ENCODE assay signal across 11 mouse cellular contexts in genomic region chr1:135554632-135555260, GRCm38 (mm10). TPM values are rescaled to one million over a fixed set of nuclear protein-coding genes. Genes with fewer than 3 reads are reported as not detected.
A peak's percentile ranks its signal among the peaks of the same experiment; 100 is the strongest.
DNase-seq lines count a peak whose midpoint lies in the region; ATAC-seq lines count a peak whose summit lies in the region.
"Had no signal": no experiment of that assay in that cellular context is flagged by ENCODE, and none has a peak within 500 bp of the region (broad histone marks: within the 10 kb centered on the region; RNA-seq: fewer than 3 reads in every experiment).

No protein-coding gene starts in this region.

- peak overlapping the region; percentile 34 for H3K27ac ChIP-seq in lung, embryonic 15.5 days
- H3K27ac ChIP-seq in forebrain, embryonic 11.5 days (ENCODE audit: low read depth, low read length), result peak overlapping the region; percentile 25; the same call in 1 of the 2 replicates
- peak overlapping the region; percentile 19 for H3K27ac ChIP-seq in kidney, embryonic 16.5 days (ENCODE audit: low read length)
- H3K27ac ChIP-seq in stomach, embryonic 14.5 days (ENCODE audit: low read length), result peak overlapping the region; percentile 55

- peak; percentile 50; the same call in 1 of the 2 replicates for ATAC-seq in lung, embryonic 15.5 days (ENCODE audit: borderline replicate concordance, extremely low read depth, low FRiP score, low TSS enrichment)
- peak; percentile 69 for ATAC-seq in forebrain, embryonic 11.5 days (replicated peaks; ENCODE audit: low FRiP score)
- ATAC-seq in kidney, embryonic 16.5 days (ENCODE audit: low FRiP score, low TSS enrichment), result 0 out of 2 replicates have a peak, but pooled peaks have one; percentile 42
- ATAC-seq in stomach, embryonic 14.5 days (ENCODE audit: insufficient number of reproducible peaks, insufficient read depth, low FRiP score, low read depth), result no peak; the same call in 1 of the 2 replicates
- ATAC-seq in activated CD4-positive, CD25-positive, alpha-beta regulatory T cell, adult 4 months, result no peak
- ATAC-seq: Patski had no signal

- WGBS in lung, embryonic 15.5 days, result 21% methylated on average over 17 of the region's 17 CpGs
- 13% methylated on average over 17 of the region's 17 CpGs for WGBS in forebrain, embryonic 11.5 days
- WGBS in kidney, embryonic 16.5 days, result 15% methylated on average over 17 of the region's 17 CpGs
- 22% methylated on average over 17 of the region's 17 CpGs for WGBS in stomach, embryonic 14.5 days

- no peak overlapping the region for H3K4me2 ChIP-seq in lung, embryonic 15.5 days
- H3K4me2 ChIP-seq in forebrain, embryonic 11.5 days (ENCODE audit: low read depth, low read length, severe bottlenecking), result no peak overlapping the region; the same call in 1 of the 2 replicates
- H3K4me2 ChIP-seq in kidney, embryonic 16.5 days (replicated peaks; ENCODE audit: low read depth, low read length), result no peak overlapping the region
- peak overlapping the region; percentile 13; the same call in 1 of the 2 replicates for H3K4me2 ChIP-seq in stomach, embryonic 14.5 days (replicated peaks; ENCODE audit: low read depth, low read length)

- H3K4me3 ChIP-seq in lung, embryonic 15.5 days, result no peak overlapping the region
- H3K4me3 ChIP-seq in forebrain, embryonic 11.5 days (ENCODE audit: low read depth, low read length), result no peak overlapping the region
- no peak overlapping the region for H3K4me3 ChIP-seq in kidney, embryonic 16.5 days (ENCODE audit: low read length)
- H3K4me3 ChIP-seq in stomach, embryonic 14.5 days (ENCODE audit: low read depth, low read length), result no peak overlapping the region

- DNase-seq in lung, postnatal 10 days, result no peak
- DNase-seq in forebrain, embryonic 11.5 days (ENCODE audit: low spot score), result no peak
- no peak for DNase-seq in urinary bladder, postnatal 36 days (ENCODE audit: low spot score in 2 of 2)
- no peak for DNase-seq in frontal cortex, postnatal 25 days (ENCODE audit: low spot score in 2 of 2)
- DNase-seq: cerebellum, adult 11 months; thymus, adult 2 months had no signal

- no peaks in the 10 kb centered on the region for H3K27me3 ChIP-seq in lung, embryonic 15.5 days
- H3K27me3 ChIP-seq in forebrain, embryonic 11.5 days (ENCODE audit: control insufficient read depth, insufficient read depth, low read length), result no peaks in the 10 kb centered on the region
- no peaks in the 10 kb centered on the region for H3K27me3 ChIP-seq in kidney, embryonic 16.5 days (ENCODE audit: insufficient read depth, low read length)
- no peaks in the 10 kb centered on the region for H3K27me3 ChIP-seq in stomach, embryonic 14.5 days (ENCODE audit: control insufficient read depth, insufficient read depth, low read length)
- H3K27me3 ChIP-seq: Patski had no signal

- no peaks in the 10 kb centered on the region for H3K9me3 ChIP-seq in lung, embryonic 15.5 days
- no peaks in the 10 kb centered on the region for H3K9me3 ChIP-seq in forebrain, embryonic 11.5 days (ENCODE audit: control insufficient read depth, low read length)
- no peaks in the 10 kb centered on the region for H3K9me3 ChIP-seq in kidney, embryonic 16.5 days (ENCODE audit: low read length)
- no peaks in the 10 kb centered on the region for H3K9me3 ChIP-seq in stomach, embryonic 14.5 days (ENCODE audit: control insufficient read depth, low read depth, low read length)

- H3K4me1 ChIP-seq in lung, embryonic 15.5 days, result peaks cover 32% of the 10 kb centered on the region
- peaks cover 21% of the 10 kb centered on the region for H3K4me1 ChIP-seq in forebrain, embryonic 11.5 days (replicated peaks; ENCODE audit: control insufficient read depth, insufficient read depth, low read length)
- peaks cover 42% of the 10 kb centered on the region for H3K4me1 ChIP-seq in kidney, embryonic 16.5 days (ENCODE audit: insufficient read depth, low read length)
- H3K4me1 ChIP-seq in stomach, embryonic 14.5 days (ENCODE audit: control insufficient read depth, insufficient read depth, low read length), result peaks cover 19% of the 10 kb centered on the region

- no peaks in the 10 kb centered on the region for H3K36me3 ChIP-seq in lung, embryonic 15.5 days
- H3K36me3 ChIP-seq in forebrain, embryonic 11.5 days (ENCODE audit: control insufficient read depth, insufficient read depth, low read length), result no peaks in the 10 kb centered on the region
- no peaks in the 10 kb centered on the region for H3K36me3 ChIP-seq in kidney, embryonic 16.5 days (ENCODE audit: insufficient read depth, low read length)
- no peaks in the 10 kb centered on the region for H3K36me3 ChIP-seq in stomach, embryonic 14.5 days (ENCODE audit: control insufficient read depth, insufficient read depth, low read length)

- H3K9ac ChIP-seq in lung, embryonic 15.5 days, result no peak overlapping the region
- no peak overlapping the region for H3K9ac ChIP-seq in forebrain, embryonic 11.5 days (ENCODE audit: low read length)
- no peak overlapping the region for H3K9ac ChIP-seq in kidney, embryonic 16.5 days (replicated peaks; ENCODE audit: low read length)
- H3K9ac ChIP-seq in stomach, embryonic 14.5 days (replicated peaks; ENCODE audit: low read depth, low read length), result no peak overlapping the region

RNA-seq across cellular contexts. Expression of gene Nav1, which starts 52.3 kb away (rescaled TPM):
- 10.7 and 11.6 TPM in 2 replicates for polyA plus RNA-seq in lung, embryonic 15.5 days (2015; fragmentation: Nextera tagmentation; extraction: Ambion mirVana)
- 23.4 and 26.9 TPM in 2 replicates for polyA plus RNA-seq in forebrain, embryonic 11.5 days (2014; fragmentation: Nextera tagmentation; extraction: Ambion mirVana)
- polyA plus RNA-seq in kidney, embryonic 16.5 days (2015; fragmentation: Nextera tagmentation; extraction: Ambion mirVana), result 12.2 and 16.8 TPM in 2 replicates
- polyA plus RNA-seq in stomach, embryonic 14.5 days (2014; fragmentation: Nextera tagmentation; extraction: Ambion mirVana), result 25.6 and 25.8 TPM in 2 replicates
- polyA plus RNA-seq in activated CD4-positive, CD25-positive, alpha-beta regulatory T cell, adult 4 months (2017; shearing (Covaris generic)), result under 1 TPM; 0.22 to 0.61 TPM

Comparison
In these comparisons a context has a peak if more than half of its experiments do, and no peak if none do; other contexts are left out.
1. ATAC-seq: peak in lung, embryonic 15.5 days (single experiment), forebrain, embryonic 11.5 days (single experiment) and kidney, embryonic 16.5 days (single experiment); none in stomach, embryonic 14.5 days (single experiment) and activated CD4-positive, CD25-positive, alpha-beta regulatory T cell, adult 4 months (single experiment).
2. Peak in every context shown above with its lines, with median percentiles within 50 percentile points of each other: H3K27ac ChIP-seq.